Mouse (Mus musculus) erythroblast, embryonic 14.5 days (primary cell): ENCODE measurements around the gene Tmc5.

Source experiments
- GATA1 ChIP-seq: IDR thresholded peaks from 2 replicates; pipeline ENCODE4 v1.6.1; 2012; ENCODE audit warnings: low read length, inconsistent platforms, mixed read lengths
- TAL1 ChIP-seq: IDR thresholded peaks from 3 replicates; pipeline ENCODE4 v1.6.1; 2012; ENCODE audit warnings: low read length, inconsistent platforms, mixed read lengths

DNA sequence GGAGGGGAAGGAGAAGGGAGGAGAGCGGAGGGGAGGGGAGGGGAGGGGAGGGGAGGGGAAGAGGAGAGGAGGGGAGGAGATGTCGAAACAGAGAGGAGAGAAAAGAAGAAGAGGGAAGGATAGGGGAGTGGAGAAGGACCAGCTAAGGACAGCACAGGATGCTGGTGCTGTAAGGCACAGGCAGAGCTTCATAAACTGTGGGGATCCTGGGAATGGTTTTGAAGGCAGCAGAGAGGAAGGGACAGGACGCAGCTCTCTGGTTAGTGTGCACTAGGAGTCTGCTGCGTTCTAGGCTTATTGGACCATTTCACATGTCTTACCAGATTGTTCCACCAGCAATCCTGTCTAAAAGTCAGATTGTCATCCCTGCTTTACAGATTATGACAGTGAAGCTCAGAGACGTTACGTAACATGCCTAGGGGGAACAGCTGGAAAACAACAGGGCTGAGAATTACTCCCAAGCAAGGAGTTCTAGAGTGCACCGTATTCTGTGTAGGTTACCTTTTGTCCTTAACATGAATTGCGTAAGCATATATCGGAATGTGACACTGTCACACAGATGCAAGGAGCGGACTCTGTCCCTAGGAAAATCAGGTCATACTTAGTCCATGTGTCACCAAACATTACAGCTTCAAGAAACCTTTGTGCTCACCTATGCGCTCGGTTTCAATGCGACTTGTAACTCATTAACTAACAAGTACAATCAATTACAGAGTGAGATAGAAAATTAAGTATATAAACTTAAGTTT is 30.6 kb downstream of the Tmc5 start:
- no peak for TF ChIP-seq TAL1
- TF ChIP-seq GATA1 = no peak
